Mouse (Mus musculus) neural tube, embryonic 11.5 days (tissue): Measurements from ENCODE around the gene Slc25a4. TPM values are rescaled to one million over a fixed set of nuclear protein-coding genes. Genes with fewer than 3 reads are reported as not detected.
A peak's percentile ranks its signal among the peaks of the same experiment; 100 is the strongest.

Experiments
- ATAC-seq: fragments of 200-750 bp; cut with Nextera tagmentation; 2 replicates; pipeline ENCODE4 v1.8.0; 2017; ENCODE audit warnings: moderate number of reproducible peaks, mild to moderate bottlenecking, moderate TSS enrichment, moderate library complexity; ENCODE audit not compliant: insufficient read depth, low FRiP score, low TSS enrichment
- DNase-seq: peaks from one replicate; pipeline ENCODE4 v3.0.0-alpha.2; 2015; ENCODE audit warnings: low spot score
- H3K27ac ChIP-seq: fragments of 300-500 bp; sonication (generic); 2 replicates; pipeline ENCODE4 v1.5.1; 2014; ENCODE audit warnings: low read depth, mild to moderate bottlenecking, low read length
- H3K27me3 ChIP-seq: fragments of 300-500 bp; sonication (generic); 2 replicates; pipeline ENCODE4 v1.6.1; 2014; ENCODE audit warnings: mild to moderate bottlenecking, low read length, mixed read lengths; ENCODE audit not compliant: control insufficient read depth, insufficient read depth
- H3K36me3 ChIP-seq: fragments of 300-500 bp; sonication (generic); 2 replicates; pipeline ENCODE4 v1.6.1; 2014; ENCODE audit warnings: mild to moderate bottlenecking, low read length, moderate library complexity, mixed read lengths; ENCODE audit not compliant: control insufficient read depth, insufficient read depth
- H3K4me1 ChIP-seq: fragments of 300-500 bp; sonication (generic); 2 replicates; pipeline ENCODE4 v1.6.1; 2014; ENCODE audit warnings: low read length, mixed read lengths; ENCODE audit not compliant: control insufficient read depth, insufficient read depth
- H3K4me2 ChIP-seq: fragments of 300-500 bp; sonication (generic); 2 replicates; pipeline ENCODE4 v1.6.1; 2014; ENCODE audit warnings: low read depth, mild to moderate bottlenecking, moderate library complexity
- H3K4me3 ChIP-seq: fragments of 300-500 bp; sonication (generic); 2 replicates; pipeline ENCODE4 v1.5.1; 2014; ENCODE audit warnings: low read depth, low read length
- H3K9ac ChIP-seq: fragments of 300-500 bp; sonication (generic); 2 replicates; pipeline ENCODE4 v1.6.1; 2014; ENCODE audit warnings: mild to moderate bottlenecking, low read length
- H3K9me3 ChIP-seq: fragments of 300-500 bp; sonication (generic); 2 replicates; pipeline ENCODE4 v1.6.1; 2016; ENCODE audit warnings: low read length; ENCODE audit not compliant: control insufficient read depth
- WGBS: fragments of 180-500 bp; shearing (Covaris S2); extraction: QIAGEN DNeasy Blood & Tissue Kit; methylation state at CpG from one replicate; pipeline ENCODE4 v1.1.7; 2014; 5-methylcytosine and 5-hydroxymethylcytosine counted together
- polyA plus RNA-seq: library from polyadenylated mRNA; unstranded; fragments of >200 nt; fragmentation: Nextera tagmentation; extraction: Ambion mirVana; gene quantifications from 2 replicates; pipeline ENCODE4 v1.2.1, GENCODE M21; 2014

Gene Slc25a4
- polyA plus RNA-seq, 1 experiment from 2014 or later = 548 TPM

DNA sequence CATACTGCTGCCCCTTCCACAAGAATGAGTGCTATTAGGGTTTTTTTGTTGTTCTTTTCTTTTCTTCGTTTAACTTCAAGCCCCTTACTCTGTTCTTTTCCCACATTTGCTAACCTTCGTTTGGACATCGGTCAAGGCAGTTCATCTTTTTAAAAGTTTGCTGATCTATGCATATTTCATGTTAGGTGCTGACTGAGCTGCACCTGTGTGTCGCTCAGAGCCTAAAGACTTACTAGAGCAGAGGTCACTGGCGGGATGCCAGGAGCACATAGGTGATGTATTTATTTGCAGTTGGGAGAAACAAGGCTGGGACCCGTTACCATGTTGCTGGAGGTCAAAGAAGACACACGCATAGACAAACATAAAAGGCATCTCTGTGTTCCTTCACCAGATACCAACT, 1.1 kb upstream of the Slc25a4 start:
- Histone ChIP-seq H3K36me3 (peaks cover 5% of the 10 kb centered on the region; the same call in 1 of the 2 replicates), H3K4me3 (no peak overlapping the region), H3K27me3 (no peaks in the 10 kb centered on the region), H3K9me3 (no peaks in the 10 kb centered on the region), H3K27ac (no peak overlapping the region), H3K9ac (no peak overlapping the region), H3K4me1 (peaks cover 16% of the 10 kb centered on the region), H3K4me2 (no peak overlapping the region)
- DNase-seq = no peak
- ATAC-seq = no peak
- 44% methylated on average over 7 of the region's 7 CpGs for WGBS

DNA sequence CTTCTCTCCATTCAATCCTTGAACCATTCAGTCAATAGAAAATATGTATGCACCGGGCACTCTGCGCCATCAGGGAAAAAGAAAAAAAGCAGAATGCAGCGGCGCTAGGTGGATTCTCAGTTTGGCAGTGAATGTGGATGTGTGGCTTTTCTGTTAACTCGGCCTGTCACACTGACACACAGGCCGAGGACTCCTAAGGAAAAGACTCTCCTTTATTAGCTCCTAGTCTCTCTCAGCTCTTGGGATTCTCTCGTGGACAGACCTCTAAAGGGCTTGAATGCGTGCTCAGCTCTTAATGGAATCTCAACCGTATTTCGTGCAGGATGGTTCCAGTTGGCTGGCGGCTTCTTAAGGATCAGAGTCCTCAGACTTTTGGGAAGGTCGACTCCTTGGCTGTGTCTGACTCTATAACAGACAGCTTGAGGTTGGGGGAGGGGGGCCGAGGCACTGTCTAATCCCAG, 557 bp upstream of the Slc25a4 start:
- 5% methylated on average over 13 of the region's 13 CpGs for WGBS
- ATAC-seq = no peak
- DNase-seq = no peak

DNA sequence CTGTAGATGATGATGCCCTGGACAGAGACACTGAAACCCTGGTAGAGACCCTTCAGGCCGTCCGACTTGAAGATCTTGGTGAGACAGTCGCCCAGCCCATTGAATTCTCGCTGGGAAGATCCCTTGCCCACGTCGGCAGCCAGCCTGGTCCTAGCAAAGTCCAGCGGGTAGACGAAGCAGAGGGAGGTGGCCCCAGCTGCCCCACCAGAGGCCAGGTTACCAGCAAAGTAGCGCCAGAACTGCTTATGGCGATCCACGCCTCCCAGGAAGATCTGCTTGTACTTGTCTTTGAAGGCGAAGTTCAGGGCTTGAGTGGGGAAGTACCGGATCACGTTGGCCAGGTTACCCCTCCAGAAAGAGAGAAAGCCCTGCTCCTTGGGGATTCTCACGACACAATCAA, 2.0 kb downstream of the Slc25a4 start:
- DNase-seq = no peak
- peak overlapping the region; percentile 35 for H3K9ac ChIP-seq
- H3K27ac ChIP-seq = no peak overlapping the region

More for the DNA sequence above, 557 bp upstream of the Slc25a4 start:
- H3K4me3 ChIP-seq = peak overlapping the region; percentile 70
- no peaks in the 10 kb centered on the region for H3K27me3 ChIP-seq
- H3K4me1 ChIP-seq = peaks cover 16% of the 10 kb centered on the region
- peak overlapping the region; percentile 87 for H3K9ac ChIP-seq
- no peaks in the 10 kb centered on the region for H3K9me3 ChIP-seq
- peak overlapping the region; percentile 69 for H3K4me2 ChIP-seq
- H3K36me3 ChIP-seq = peaks cover 5% of the 10 kb centered on the region; the same call in 1 of the 2 replicates
- peak overlapping the region; percentile 93 for H3K27ac ChIP-seq

DNA sequence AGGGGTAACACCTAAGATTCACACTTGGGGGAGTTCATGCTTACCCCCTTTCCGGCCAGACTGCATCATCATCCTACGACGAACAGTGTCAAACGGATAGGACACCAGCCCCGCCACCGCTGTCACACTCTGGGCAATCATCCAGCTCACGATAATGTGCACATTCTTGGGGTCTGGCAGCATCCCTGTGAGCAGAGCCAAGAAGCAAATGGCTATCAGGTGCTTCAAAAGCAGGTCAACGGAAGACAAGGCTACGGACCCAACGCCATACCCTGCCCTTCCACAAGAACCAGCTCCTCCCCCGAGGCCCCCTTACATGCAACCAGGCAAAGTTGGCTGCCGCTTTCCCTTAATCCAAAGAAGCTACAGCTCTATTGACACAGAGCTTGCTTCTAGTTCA, 2.7 kb downstream of the Slc25a4 start:
- ATAC-seq = no peak
- DNase-seq = no peak
- no peaks in the 10 kb centered on the region for H3K9me3 ChIP-seq
- H3K36me3 ChIP-seq = peaks cover 15% of the 10 kb centered on the region
- H3K4me1 ChIP-seq = peaks cover 16% of the 10 kb centered on the region
- H3K4me3 ChIP-seq = 0 out of 2 replicates have a peak overlapping the region, but pooled peaks have one; percentile 4
- H3K4me2 ChIP-seq = no peak overlapping the region
- peak overlapping the region; percentile 26; the same call in 1 of the 2 replicates for H3K9ac ChIP-seq
- no peak overlapping the region for H3K27ac ChIP-seq
- WGBS = 95% methylated on average over 12 of the region's 12 CpGs
- no peaks in the 10 kb centered on the region for H3K27me3 ChIP-seq

More for the DNA sequence above, 2.0 kb downstream of the Slc25a4 start:
- no peak for ATAC-seq
- Histone ChIP-seq H3K27me3 (no peaks in the 10 kb centered on the region), H3K4me3 (peak overlapping the region; percentile 70; the same call in 1 of the 2 replicates), H3K9me3 (no peaks in the 10 kb centered on the region), H3K36me3 (peaks cover 15% of the 10 kb centered on the region), H3K4me1 (peaks cover 16% of the 10 kb centered on the region), H3K4me2 (peak overlapping the region; percentile 69)
- WGBS = 86% methylated on average over 15 of the region's 15 CpGs

DNA sequence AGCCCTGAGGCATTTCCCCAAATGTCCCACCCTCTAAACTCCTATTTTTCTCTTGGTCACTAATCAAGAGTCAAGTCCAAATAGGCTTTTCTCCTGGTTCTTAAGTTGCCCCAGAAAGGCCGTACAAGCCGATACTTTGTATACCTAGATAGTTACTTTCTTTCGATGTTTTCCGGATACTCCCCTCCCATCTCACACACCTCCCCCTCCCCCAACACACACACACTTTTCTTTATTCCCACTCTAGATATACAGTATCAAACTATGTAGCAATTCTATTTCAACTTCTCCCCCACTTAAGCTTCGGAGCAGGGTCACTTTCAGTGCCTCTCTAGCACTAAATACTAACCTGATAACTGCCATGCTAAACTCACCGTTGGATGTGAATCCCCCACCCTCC, 5.0 kb downstream of the Slc25a4 start:
- Histone ChIP-seq H3K4me3 (no peak overlapping the region), H3K36me3 (peaks cover 18% of the 10 kb centered on the region), H3K9ac (no peak overlapping the region), H3K27me3 (no peaks in the 10 kb centered on the region), H3K4me2 (no peak overlapping the region), H3K9me3 (no peaks in the 10 kb centered on the region), H3K4me1 (peaks cover 16% of the 10 kb centered on the region), H3K27ac (no peak overlapping the region)
- 92% methylated on average over 6 of the region's 6 CpGs for WGBS
- no peak for ATAC-seq
- DNase-seq = no peak

DNA sequence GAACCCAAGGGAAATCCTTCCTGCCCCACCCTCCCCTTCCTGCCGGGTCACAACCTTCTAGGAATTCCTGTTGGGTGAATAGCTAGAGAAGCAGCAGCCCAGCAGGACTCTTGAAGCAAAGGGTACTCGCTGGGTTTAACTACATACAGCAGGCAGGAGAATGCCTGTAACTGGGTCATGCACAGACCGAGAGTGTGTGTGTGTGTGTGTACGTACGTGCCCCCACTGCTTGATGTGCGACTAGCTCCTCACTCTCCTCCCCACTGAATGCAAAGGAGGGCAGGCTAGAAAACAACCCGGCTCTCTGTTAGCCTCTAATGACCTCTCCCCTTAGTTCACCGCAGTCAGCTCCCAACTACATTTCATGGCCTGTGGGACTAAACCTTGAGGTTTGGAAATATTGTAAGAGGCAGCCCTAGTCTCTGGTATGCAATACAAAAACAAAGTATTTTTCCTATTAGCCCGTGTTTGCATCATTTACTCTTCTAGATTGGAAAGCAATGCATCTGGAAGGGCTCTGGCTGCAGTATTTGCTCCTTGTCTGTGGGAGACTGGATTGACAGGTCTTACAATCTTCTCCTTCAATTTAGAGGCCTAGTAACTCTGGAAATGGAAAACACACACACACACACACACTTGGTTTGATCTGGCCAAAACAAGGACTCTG, 6.0 kb downstream of the Slc25a4 start:
- no peak overlapping the region for H3K4me2 ChIP-seq
- H3K4me3 ChIP-seq = no peak overlapping the region
- no peaks in the 10 kb centered on the region for H3K9me3 ChIP-seq
- no peak overlapping the region for H3K27ac ChIP-seq
- H3K27me3 ChIP-seq = no peaks in the 10 kb centered on the region
- DNase-seq = no peak
- peaks cover 18% of the 10 kb centered on the region for H3K36me3 ChIP-seq
- WGBS = 80% methylated on average over 9 of the region's 9 CpGs
- ATAC-seq = no peak
- peaks cover 16% of the 10 kb centered on the region for H3K4me1 ChIP-seq
- H3K9ac ChIP-seq = no peak overlapping the region

DNA sequence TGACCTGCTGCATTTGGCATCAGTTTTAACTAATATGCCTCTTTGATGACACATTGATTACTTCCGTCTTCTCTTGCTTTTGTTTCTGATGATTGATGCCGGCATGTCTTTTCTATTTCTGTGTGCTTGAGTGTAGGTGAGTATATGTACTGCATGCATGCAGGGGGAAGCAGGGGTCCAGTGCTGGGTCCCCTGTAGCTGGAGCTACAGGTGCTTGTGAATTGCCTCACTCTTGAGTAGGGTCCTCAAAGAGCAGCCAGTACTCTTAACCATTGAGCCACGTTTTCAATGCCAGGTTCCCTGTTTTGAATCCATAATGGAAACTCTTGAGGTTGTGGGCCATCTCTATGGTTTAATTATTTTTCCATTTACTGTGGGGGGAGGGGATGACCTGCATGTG, 6.8 kb downstream of the Slc25a4 start:
- Histone ChIP-seq H3K9me3 (no peaks in the 10 kb centered on the region), H3K4me3 (no peak overlapping the region), H3K27ac (no peak overlapping the region), H3K4me2 (no peak overlapping the region), H3K9ac (no peak overlapping the region), H3K36me3 (peaks cover 18% of the 10 kb centered on the region), H3K4me1 (peaks cover 8% of the 10 kb centered on the region), H3K27me3 (no peaks in the 10 kb centered on the region)
- ATAC-seq (no peak), DNase-seq (no peak)
- 92% methylated on average over 3 of the region's 3 CpGs for WGBS

DNA sequence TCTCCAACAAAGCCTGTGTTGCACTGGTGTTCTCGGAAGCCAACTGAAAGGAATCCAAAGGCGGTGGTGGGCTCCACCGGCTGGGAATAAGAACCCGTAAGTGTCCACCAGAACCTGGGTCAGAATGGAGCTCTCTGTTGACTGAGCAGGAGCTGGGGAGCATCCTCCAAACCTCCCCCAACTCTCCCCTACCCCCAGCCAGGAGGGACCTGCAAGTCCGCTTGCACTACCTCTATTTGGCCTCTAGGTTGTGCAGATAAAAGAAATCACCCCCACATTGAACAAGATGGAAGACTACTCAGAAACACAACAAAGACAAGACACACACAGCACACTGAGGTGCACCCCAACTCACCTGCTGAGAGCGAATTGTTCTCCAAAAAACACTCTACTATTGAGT, 8.7 kb downstream of the Slc25a4 start:
- DNase-seq (no peak), ATAC-seq (0 out of 2 replicates have a peak, but pooled peaks have one; percentile 38)
- H3K4me3 ChIP-seq = no peak overlapping the region
- H3K4me2 ChIP-seq = no peak overlapping the region
- no peak overlapping the region for H3K9ac ChIP-seq
- peaks cover 13% of the 10 kb centered on the region for H3K36me3 ChIP-seq
- no peak overlapping the region for H3K27ac ChIP-seq
- no peaks in the 10 kb centered on the region for H3K27me3 ChIP-seq
- WGBS = 83% methylated on average over 6 of the region's 6 CpGs
- no peaks in the 10 kb centered on the region for H3K4me1 ChIP-seq
- H3K9me3 ChIP-seq = no peaks in the 10 kb centered on the region

DNA sequence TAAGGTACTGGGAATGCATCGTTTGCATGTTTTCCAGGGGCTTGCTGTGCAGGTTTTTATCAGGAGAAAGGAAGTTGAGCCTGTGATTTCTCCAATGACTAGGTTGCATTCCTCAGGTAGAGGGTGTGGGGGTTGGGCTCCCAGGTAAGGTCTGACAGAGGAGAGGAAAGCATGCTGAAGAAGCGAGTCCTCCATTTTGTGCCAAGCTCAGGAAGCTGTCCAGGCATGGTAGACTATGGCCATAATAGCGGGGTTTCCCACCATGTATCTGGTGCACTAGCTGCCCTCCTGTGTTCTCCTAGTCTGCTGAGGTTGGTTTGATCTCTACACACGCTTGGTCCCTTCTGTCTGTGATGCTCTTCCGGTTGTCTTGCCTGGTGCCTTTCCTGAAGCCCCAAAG, 13.4 kb downstream of the Slc25a4 start:
- Histone ChIP-seq H3K4me2 (no peak overlapping the region), H3K36me3 (peaks cover 2% of the 10 kb centered on the region), H3K4me3 (no peak overlapping the region), H3K9ac (no peak overlapping the region), H3K9me3 (no peaks in the 10 kb centered on the region), H3K27me3 (no peaks in the 10 kb centered on the region), H3K27ac (no peak overlapping the region), H3K4me1 (no peaks in the 10 kb centered on the region)
- DNase-seq (no peak), ATAC-seq (no peak)
- 84% methylated on average over 5 of the region's 5 CpGs for WGBS
